Mouse (Mus musculus): ENCODE measurements around the gene Lrig1. TPM values are rescaled to one million over a fixed set of nuclear protein-coding genes. Genes with fewer than 3 reads are reported as not detected.
"Not testable (repeated sequence)": the region's sequence is repeated elsewhere in the genome, so short reads cannot be mapped to it uniquely, and the experiment has no call there.

Lrig1 gene
- total RNA-seq, 2 experiments from 2014 or later = 27.0 to 27.8 TPM

DNA sequence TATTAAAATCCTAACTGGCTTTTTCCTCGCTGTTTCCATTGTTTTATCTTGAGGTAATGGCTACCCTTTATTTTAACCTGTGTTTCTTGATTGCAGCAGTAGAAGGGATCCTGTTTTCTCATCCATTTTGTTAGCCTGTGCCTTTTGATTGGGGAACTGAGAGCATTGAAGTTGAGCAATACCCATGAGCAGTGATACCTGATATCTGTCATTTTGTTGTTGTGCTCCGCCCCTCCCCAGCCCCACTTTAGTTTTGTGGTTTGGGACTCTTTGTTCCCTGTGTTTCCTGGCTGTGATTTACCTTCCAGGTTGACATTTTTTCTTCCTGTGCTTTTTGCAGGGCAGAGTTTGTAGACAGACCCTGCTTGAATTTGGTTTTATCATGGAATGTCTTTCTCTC is 131.9 kb downstream of the Lrig1 start:
- DNase-seq = no peak

- DNase-seq = no peak
Measured at GRCm38 (mm10) chr6:94565766-94566165, 134.2 kb downstream of the Lrig1 start.

GRCm38 (mm10) chr6:94563203-94563940 is 136.6 kb downstream of the Lrig1 start:
- DNase-seq = no peak

DNA sequence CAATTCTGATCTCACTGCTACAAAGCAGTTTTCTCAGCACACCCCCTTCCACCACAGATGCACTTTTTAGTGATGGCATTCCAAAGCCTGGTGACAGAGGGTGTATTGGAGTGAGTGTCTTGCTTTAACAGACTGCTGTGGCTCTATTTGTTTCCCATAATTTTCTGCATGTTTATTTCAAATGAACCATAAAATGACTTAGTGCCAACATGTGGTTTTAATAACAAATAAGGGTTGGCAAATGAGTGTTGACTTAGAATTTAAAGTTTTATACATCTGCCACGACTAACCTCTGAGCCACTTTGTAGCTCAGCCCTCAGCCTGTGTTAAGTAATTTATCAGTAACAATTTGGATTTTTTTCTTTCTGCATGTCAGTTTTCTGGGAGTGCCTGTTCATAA is 138.6 kb downstream of the Lrig1 start:
- no peak for DNase-seq

DNA sequence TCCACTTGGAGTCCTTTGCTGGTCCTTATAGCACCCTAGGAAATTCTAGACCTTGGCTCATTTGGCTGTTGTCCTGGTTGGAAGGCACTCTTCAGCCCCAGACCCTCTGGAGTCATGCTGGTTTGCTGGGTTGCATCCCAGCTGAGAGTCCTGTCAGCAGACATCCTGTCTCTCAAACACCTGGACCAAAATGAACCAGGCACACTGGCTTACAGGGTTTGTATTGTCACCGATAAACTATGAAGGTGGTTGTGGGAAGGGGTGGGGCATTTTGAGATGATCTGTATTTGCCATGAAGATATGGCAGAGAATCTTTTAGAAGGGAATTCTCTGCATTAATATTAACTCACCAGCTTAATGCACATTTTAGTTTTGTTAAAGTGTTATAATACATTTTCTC is 139.1 kb downstream of the Lrig1 start:
- DNase-seq = no peak

GRCm38 (mm10) chr6:94558603-94559002 is 141.4 kb downstream of the Lrig1 start:
- not testable (repeated sequence) for DNase-seq

Small RNA genes within 50 kb of the gene (microRNA-seq; reads per million reads assigned to microRNA genes)
- gene Mir7041 = 0 to 0.21 reads per million in 2 experiments

Other genes starting within 250 kb of the Lrig1 start
- gene Slc25a26, start 199.8 kb downstream of the Lrig1 start, total RNA-seq (2021) = 10 to 100 TPM; 21.3 to 21.6 TPM